Mouse (Mus musculus) heart, adult 2 months (tissue): Measurements from ENCODE around the gene Efemp2. TPM values are rescaled to one million over a fixed set of nuclear protein-coding genes. Genes with fewer than 3 reads are reported as not detected.

Source experiments
- DNase-seq, 2 experiments: peaks; one replicate each; pipeline ENCODE4 v3.0.0; 2021
- H3K27ac ChIP-seq: fragments of 200-600 bp; 2 replicates; pipeline ENCODE4 v1.8.1; 2022
- H3K27me3 ChIP-seq: fragments of 200-500 bp; 2 replicates; pipeline ENCODE4 v1.6.1; 2012; ENCODE audit warnings: mild to moderate bottlenecking, low read length, inconsistent platforms, mixed read lengths; ENCODE audit not compliant: control insufficient read depth, insufficient read depth
- H3K36me3 ChIP-seq: fragments of 200-500 bp; 2 replicates; pipeline ENCODE4 v1.6.1; 2012; ENCODE audit warnings: low read length, inconsistent platforms; ENCODE audit not compliant: control insufficient read depth, insufficient read depth
- H3K4me1 ChIP-seq: fragments of 200-500 bp; 2 replicates; pipeline ENCODE4 v1.6.1; 2011; ENCODE audit warnings: low read length; ENCODE audit not compliant: control insufficient read depth, insufficient read depth
- H3K4me3 ChIP-seq: fragments of 200-600 bp; 2 replicates; pipeline ENCODE4 v1.8.1; 2022
- H3K79me2 ChIP-seq: fragments of 200-500 bp; replicated peaks from 2 replicates; pipeline ENCODE4 v1.6.1; 2012; ENCODE audit warnings: mild to moderate bottlenecking, inconsistent platforms, low read length, moderate library complexity, mixed read lengths; ENCODE audit not compliant: control insufficient read depth, insufficient read depth
- H3K9ac ChIP-seq: fragments of 200-500 bp; 2 replicates; pipeline ENCODE4 v1.6.1; 2012; ENCODE audit warnings: low read depth, mild to moderate bottlenecking, control low read depth, inconsistent platforms, low read length, mixed read lengths
- CTCF ChIP-seq: fragments of 200-600 bp; IDR thresholded peaks from 2 replicates; pipeline ENCODE4 v1.8.1; 2022; ENCODE audit warnings: antibody characterized with exemption, mild to moderate bottlenecking, moderate library complexity
- EP300 ChIP-seq: fragments of 200-500 bp; IDR thresholded peaks from 2 replicates; pipeline ENCODE4 v1.6.1; 2011; ENCODE audit warnings: low read depth, low read length, control low read depth; ENCODE audit not compliant: insufficient read depth
- POLR2A ChIP-seq: fragments of 200-500 bp; IDR thresholded peaks from 2 replicates; pipeline ENCODE4 v1.6.1; 2011; ENCODE audit warnings: mild to moderate bottlenecking, low read depth, low read length, control low read depth; ENCODE audit not compliant: insufficient read depth
- WGBS: fragments of 180-500 bp; shearing (Covaris S2); methylation state at CpG from one replicate; pipeline ENCODE4 v1.1.7; 2018; 5-methylcytosine and 5-hydroxymethylcytosine counted together
- intact Hi-C: fragments of 180-260 bp; cut with DNase I; formaldehyde crosslinking; loops from one replicate; pipeline ENCODE4 v1.15.1; 2025
- polyA plus RNA-seq: library from polyadenylated mRNA; depleted of rRNA; stranded (reverse); fragments of >200 nt; gene quantifications from 2 replicates; pipeline ENCODE4 v1.2.3, GENCODE M21; 2012
- total RNA-seq, 2 experiments: library from RNA; stranded (reverse); gene quantifications; 2 replicates each; pipeline ENCODE4 v1.2.3; 2021

The Efemp2 gene
- total and polyA plus RNA-seq, 3 experiments: 8.2 to 36.3 (median 10.3) TPM

- Histone ChIP-seq H3K4me3 (no peak overlapping the region), H3K36me3 (peaks cover 2% of the 10 kb centered on the region), H3K79me2 (peaks cover 6% of the 10 kb centered on the region; the same call in 1 of the 2 replicates), H3K27me3 (no peaks in the 10 kb centered on the region), H3K9ac (no peak overlapping the region), H3K27ac (no peak overlapping the region; the same call in 1 of the 2 replicates), H3K4me1 (peaks cover 15% of the 10 kb centered on the region)
- 86% methylated on average over 2 of the region's 2 CpGs for WGBS
- intact Hi-C loops: loop anchor here (2.0 kb wide), 2 partner anchors 61 to 89 kb away; partner anchors contain the start of genes Banf1 and Eif1ad
- TF ChIP-seq CTCF (peak; percentile 76), POLR2A (no peak), EP300 (no peak)
- DNase-seq: peak in 1 of 2 experiments; percentile 36
Observed at GRCm38 (mm10) chr19:5428083-5428482, 45.7 kb upstream of the Efemp2 start.

DNA sequence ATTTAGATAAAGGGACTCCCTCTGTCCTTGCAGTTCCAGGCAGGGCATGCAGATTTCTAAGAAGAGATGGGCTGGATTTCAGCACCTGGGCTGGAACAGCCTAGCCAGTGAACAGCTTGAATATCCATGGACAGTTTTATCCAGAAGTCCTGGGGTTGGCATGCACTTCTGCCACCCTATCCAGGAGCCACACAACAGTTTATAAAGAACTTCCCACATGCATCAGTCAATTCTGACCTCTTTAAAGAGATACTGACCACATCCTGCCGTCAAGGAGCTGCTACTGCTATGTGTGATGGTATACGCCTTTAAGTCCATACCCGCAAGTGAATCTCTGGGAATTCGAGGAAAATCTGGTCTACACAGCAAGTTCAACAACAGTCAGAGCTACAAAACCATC lies 44.5 kb upstream of the Efemp2 start:
- Histone ChIP-seq H3K36me3 (peaks cover 2% of the 10 kb centered on the region), H3K9ac (no peak overlapping the region), H3K79me2 (peaks cover 6% of the 10 kb centered on the region; the same call in 1 of the 2 replicates), H3K27ac (no peak overlapping the region), H3K27me3 (no peaks in the 10 kb centered on the region), H3K4me3 (no peak overlapping the region), H3K4me1 (peaks cover 16% of the 10 kb centered on the region)
- TF ChIP-seq CTCF (no peak), POLR2A (no peak), EP300 (no peak)
- intact Hi-C loops: loop anchor here (2.0 kb wide), 2 partner anchors 62 to 90 kb away; partner anchors contain the start of genes Banf1 and Eif1ad
- DNase-seq: no peak
- 70% methylated on average over 4 of the region's 4 CpGs for WGBS

- Histone ChIP-seq H3K27me3 (no peaks in the 10 kb centered on the region), H3K4me3 (no peak overlapping the region), H3K4me1 (peaks cover 16% of the 10 kb centered on the region), H3K27ac (no peak overlapping the region), H3K36me3 (peaks cover 2% of the 10 kb centered on the region), H3K9ac (no peak overlapping the region), H3K79me2 (peaks cover 6% of the 10 kb centered on the region; the same call in 1 of the 2 replicates)
- intact Hi-C loops: loop anchor here (2.0 kb wide), 2 partner anchors 63 to 91 kb away; partner anchors contain the start of genes Banf1 and Eif1ad
- WGBS: 36% methylated on average over 8 of the region's 8 CpGs
- TF ChIP-seq CTCF (no peak), POLR2A (no peak), EP300 (no peak)
- DNase-seq: peak; percentile 56 to 73
Observed at GRCm38 (mm10) chr19:5429806-5430205, 43.9 kb upstream of the Efemp2 start.

- Histone ChIP-seq H3K27ac (no peak overlapping the region), H3K79me2 (peaks cover 6% of the 10 kb centered on the region; the same call in 1 of the 2 replicates), H3K4me3 (no peak overlapping the region), H3K9ac (no peak overlapping the region), H3K27me3 (no peaks in the 10 kb centered on the region), H3K36me3 (peaks cover 2% of the 10 kb centered on the region), H3K4me1 (peaks cover 16% of the 10 kb centered on the region)
- intact Hi-C loops: no loop called here
- 57% methylated on average over 1 of the region's 1 CpGs for WGBS
- TF ChIP-seq EP300: no peak
- TF ChIP-seq CTCF: no peak
- TF ChIP-seq POLR2A: no peak
- DNase-seq: no peak
Observed at GRCm38 (mm10) chr19:5430408-5430807, 43.3 kb upstream of the Efemp2 start.

DNA sequence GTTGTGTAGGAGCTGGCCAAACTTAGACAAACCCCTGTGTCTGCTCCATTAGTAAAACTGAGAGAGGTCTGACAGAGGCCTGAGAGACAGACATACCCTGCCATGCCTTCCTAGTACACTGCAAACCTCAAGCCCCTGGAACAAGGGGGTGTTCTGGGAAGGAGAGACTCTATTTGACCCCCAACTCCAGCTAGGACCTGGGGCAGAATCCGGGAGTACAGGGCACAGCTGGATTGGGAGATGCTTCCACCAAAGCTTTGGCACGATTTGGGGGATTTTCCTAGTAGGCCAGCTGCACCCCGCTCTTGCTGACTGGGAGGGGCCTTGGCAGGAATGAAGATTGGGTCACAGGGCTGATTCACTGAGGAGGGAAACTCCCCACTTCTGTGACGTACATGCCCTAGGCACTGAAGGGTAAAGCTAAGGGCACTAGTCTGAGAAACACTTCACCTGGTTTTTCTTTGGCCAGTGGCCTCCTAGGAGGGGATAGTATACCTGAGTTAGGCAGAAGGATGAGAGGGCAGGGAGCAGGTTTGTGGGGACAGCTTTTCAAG lies 41.8 kb upstream of the Efemp2 start:
- intact Hi-C loops: loop anchor here (2.0 kb wide), 2 partner anchors 23 to 55 kb away; no protein-coding TSS in a partner anchor
- no peak for TF ChIP-seq CTCF
- no peak for TF ChIP-seq POLR2A
- TF ChIP-seq EP300: no peak
- Histone ChIP-seq H3K27me3 (no peaks in the 10 kb centered on the region), H3K4me3 (no peak overlapping the region), H3K79me2 (no peaks in the 10 kb centered on the region), H3K9ac (no peak overlapping the region), H3K4me1 (peaks cover 8% of the 10 kb centered on the region), H3K36me3 (no peaks in the 10 kb centered on the region; the same call in 1 of the 2 replicates), H3K27ac (no peak overlapping the region; the same call in 1 of the 2 replicates)
- DNase-seq: peak; percentile 33 to 53
- 78% methylated on average over 4 of the region's 4 CpGs for WGBS

GRCm38 (mm10) chr19:5432992-5433852 lies 40.5 kb upstream of the Efemp2 start:
- peaks cover 7% of the 10 kb centered on the region for H3K4me1 ChIP-seq
- H3K27ac ChIP-seq: peak overlapping the region; percentile 63
- H3K9ac ChIP-seq: peak overlapping the region; percentile 50
- no peaks in the 10 kb centered on the region for H3K36me3 ChIP-seq
- H3K27me3 ChIP-seq: no peaks in the 10 kb centered on the region
- H3K79me2 ChIP-seq: no peaks in the 10 kb centered on the region
- WGBS: 3% methylated on average over 16 of the region's 16 CpGs
- peak; percentile 74 for TF ChIP-seq CTCF
- TF ChIP-seq EP300: peak; percentile 55; the same call in 1 of the 2 replicates
- TF ChIP-seq POLR2A: no peak
- DNase-seq: peak; percentile 70 to 71
- intact Hi-C loops: loop anchor here (2.0 kb wide), 2 partner anchors 22 to 54 kb away; no protein-coding TSS in a partner anchor
- H3K4me3 ChIP-seq: peak overlapping the region; percentile 48
